Mouse (Mus musculus) heart, postnatal 25 days (tissue): Measurements from ENCODE around the gene Tctn1. TPM values are rescaled to one million over a fixed set of nuclear protein-coding genes. Genes with fewer than 3 reads are reported as not detected.

ENCODE experiments used
- DNase-seq: peaks from one replicate; pipeline ENCODE4 v3.0.0; 2022; ENCODE audit warnings: low spot score
- intact Hi-C: fragments of 180-260 bp; cut with DNase I; formaldehyde crosslinking; loops from one replicate; pipeline ENCODE4 v1.15.1; 2025
- total RNA-seq, 2 experiments: library from RNA; stranded (reverse); gene quantifications; 2 replicates each; pipeline ENCODE4 v1.2.3; 2021

Tctn1 gene
- total RNA-seq, 2 experiments from 2014 or later: 3.5 to 4.7 TPM

- intact Hi-C loops: loop anchor here (5.0 kb wide), 1 partner anchor 35 kb away; no protein-coding TSS in a partner anchor
- DNase-seq: no peak
Measured at GRCm38 (mm10) chr5:122287026-122287425, 22.8 kb upstream of the Tctn1 start.

GRCm38 (mm10) chr5:122286191-122286590 is 21.9 kb upstream of the Tctn1 start:
- intact Hi-C loops: loop anchor here (5.0 kb wide), 1 partner anchor 36 kb away; no protein-coding TSS in a partner anchor

GRCm38 (mm10) chr5:122285767-122286150 is 21.5 kb upstream of the Tctn1 start:
- intact Hi-C loops: loop anchor here (5.0 kb wide), 1 partner anchor 37 kb away; no protein-coding TSS in a partner anchor
- no peak for DNase-seq

More at GRCm38 (mm10) chr5:122286191-122286590, 21.9 kb upstream of the Tctn1 start:
- DNase-seq: no peak

- intact Hi-C loops: loop anchor here (5.0 kb wide), 1 partner anchor 37 kb away; no protein-coding TSS in a partner anchor
- no peak for DNase-seq
Measured at GRCm38 (mm10) chr5:122285029-122285766, 20.9 kb upstream of the Tctn1 start.

DNA sequence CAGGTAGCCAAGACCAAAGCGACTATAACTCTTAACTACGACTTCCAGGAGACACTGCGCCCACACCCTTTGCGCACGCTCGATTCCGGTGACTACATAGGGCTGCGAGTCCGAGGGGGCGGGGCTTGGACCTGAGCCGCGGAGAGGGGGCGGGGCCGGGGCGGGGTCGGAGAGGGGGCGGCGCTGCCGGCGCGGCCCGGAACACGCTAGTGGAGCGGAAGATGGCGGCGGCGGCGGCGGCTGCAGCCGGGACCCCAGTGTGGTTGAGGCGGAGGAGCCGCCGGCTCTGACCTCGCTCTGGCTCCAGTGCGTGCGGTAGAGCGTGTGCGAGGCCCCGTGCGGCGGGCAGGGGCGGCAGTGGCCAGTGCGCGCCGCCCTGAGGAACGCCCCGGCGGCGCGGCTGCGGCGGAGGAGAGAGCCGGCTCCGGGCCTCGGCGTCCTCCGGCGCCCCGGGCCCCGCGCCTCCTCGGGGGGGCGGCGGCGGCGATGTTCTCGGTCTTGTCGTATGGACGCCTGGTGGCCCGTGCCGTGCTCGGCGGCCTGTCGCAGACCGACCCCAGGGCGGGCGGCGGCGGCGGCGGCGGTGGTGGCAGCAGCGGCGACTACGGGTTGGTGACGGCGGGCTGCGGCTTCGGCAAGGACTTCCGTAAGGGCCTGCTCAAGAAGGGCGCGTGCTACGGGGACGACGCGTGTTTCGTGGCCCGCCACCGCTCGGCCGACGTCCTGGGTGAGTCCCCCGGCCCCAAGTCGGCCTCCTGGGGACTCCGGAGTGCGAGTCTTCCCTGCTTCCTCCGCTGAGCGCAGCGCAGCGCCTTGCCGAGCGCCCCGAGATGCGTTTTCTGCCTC is 20.1 kb upstream of the Tctn1 start, which contains the start of gene Pptc7:
Gene Pptc7 (plus strand): TSS at position 183 of the 846 bp plus-strand sequence.
- intact Hi-C loops: loop anchor here (5.0 kb wide), 1 partner anchor 38 kb away; no protein-coding TSS in a partner anchor
- DNase-seq: peak; percentile 79

DNA sequence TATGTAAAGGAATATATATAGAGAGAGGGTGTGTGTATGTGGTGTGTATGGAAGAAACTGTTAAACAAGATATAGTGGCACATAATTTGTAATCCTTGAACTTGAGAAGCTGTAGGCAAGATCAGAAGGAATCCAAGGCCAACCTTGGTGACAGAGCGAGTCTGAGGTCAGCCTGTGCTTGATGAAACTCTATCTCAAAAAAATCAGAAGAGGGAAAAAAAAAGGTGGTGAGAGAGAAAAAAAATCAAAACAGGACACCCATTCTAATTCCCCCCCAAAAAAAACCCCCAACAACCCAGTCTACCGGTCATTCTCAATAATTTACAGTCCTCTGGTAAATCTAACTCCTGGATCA is 19.5 kb upstream of the Tctn1 start:
- no peak for DNase-seq
- intact Hi-C loops: no loop called here

GRCm38 (mm10) chr5:122280827-122281462 is 16.7 kb upstream of the Tctn1 start:
- no peak for DNase-seq
- intact Hi-C loops: no loop called here

GRCm38 (mm10) chr5:122280422-122280826 is 16.2 kb upstream of the Tctn1 start:
- intact Hi-C loops: no loop called here
- no peak for DNase-seq

- intact Hi-C loops: no loop called here
- no peak for DNase-seq
Measured at GRCm38 (mm10) chr5:122279799-122280421, 15.7 kb upstream of the Tctn1 start.

- no peak for DNase-seq
- intact Hi-C loops: no loop called here
Measured at GRCm38 (mm10) chr5:122278946-122279345, 14.7 kb upstream of the Tctn1 start.

DNA sequence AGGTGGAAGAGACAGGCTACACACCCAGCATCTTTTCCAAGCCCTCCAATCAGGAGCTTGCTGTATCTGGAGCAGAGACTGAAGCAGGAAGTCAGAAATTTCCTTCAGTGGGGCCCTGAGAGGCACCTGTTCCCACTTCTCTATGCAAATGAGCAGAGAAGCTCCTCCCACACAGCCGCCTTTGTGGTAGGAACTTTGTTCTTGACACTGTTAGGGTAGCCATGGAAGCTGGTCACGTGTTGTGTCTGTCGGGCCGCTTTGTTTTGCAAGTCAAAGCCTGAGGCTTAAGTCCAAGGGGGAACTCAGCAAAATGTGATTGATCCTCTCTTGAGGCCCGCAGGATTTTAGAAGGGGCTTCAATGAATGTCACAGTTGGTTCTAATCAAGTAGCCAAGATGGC is 10.5 kb upstream of the Tctn1 start:
- DNase-seq: no peak
- intact Hi-C loops: no loop called here

GRCm38 (mm10) chr5:122272821-122273220 is 8.6 kb upstream of the Tctn1 start:
- DNase-seq: no peak
- intact Hi-C loops: no loop called here

DNA sequence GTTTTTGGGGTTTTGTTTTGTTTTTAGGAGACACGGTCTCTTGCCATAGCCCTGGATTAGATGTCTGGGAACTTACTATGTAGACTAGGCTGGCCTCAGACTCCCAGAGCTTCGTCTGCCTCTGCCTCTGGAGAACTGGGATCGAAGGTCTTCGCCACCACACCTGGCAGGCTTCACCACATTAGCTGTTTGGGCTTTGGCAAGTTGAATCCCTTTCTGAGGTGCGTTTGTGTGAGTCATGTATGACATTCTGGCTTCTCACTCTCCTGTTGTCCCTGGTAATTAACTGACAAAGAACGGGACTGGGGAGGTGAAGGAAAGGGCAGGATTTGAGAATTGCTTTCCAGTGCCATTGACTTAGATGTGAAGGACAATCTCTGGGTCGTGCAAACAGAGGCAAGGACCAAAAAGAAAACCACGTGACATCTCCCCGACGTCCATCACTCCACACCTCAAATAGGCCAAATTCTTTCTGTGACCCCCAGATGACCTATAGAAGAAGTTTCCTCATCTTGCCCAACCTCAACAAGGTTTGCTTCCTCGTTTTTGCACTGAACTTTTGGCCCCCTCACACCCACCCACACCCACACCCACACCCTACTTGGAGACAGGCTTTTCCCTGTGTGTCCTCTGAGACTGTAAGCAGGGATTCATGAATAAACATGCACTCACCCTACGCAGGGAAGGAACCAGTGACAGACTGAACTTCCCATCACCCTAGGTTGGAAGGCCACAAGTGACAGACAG is 4.8 kb upstream of the Tctn1 start:
- no peak for DNase-seq
- intact Hi-C loops: loop anchor here (1.0 to 10.0 kb wide), 3 partner anchors 75 to 356 kb away; partner anchors contain the start of gene Arpc3

- DNase-seq: no peak
- intact Hi-C loops: loop anchor here (1.0 to 10.0 kb wide), 3 partner anchors 76 to 357 kb away; partner anchors contain the start of gene Arpc3
Measured at GRCm38 (mm10) chr5:122267899-122268298, 3.6 kb upstream of the Tctn1 start.

DNA sequence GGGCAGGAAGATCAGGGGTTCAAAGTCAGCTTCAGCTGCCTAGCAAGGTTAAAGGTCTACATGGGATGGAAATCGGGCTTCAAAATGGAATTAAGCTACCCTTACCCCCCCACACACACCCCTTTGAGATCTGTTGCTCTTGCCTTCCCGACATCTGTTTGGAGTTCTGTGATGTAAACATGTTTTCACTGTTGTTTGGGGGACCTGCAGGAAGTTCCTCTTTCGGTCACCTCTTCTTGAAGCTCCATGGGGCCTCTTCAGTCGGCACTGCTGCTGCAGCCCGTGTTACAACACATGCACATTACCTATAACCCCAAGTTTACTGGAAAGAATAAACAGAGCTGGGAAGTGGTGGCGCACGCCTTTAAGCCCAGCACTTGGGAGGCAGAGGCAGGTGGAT is 2.9 kb upstream of the Tctn1 start:
- DNase-seq: no peak
- intact Hi-C loops: loop anchor here (5.0 to 10.0 kb wide), 2 partner anchors 125 to 358 kb away; partner anchors contain the start of gene Arpc3

- intact Hi-C loops: loop anchor here (5.0 to 10.0 kb wide), 2 partner anchors 126 to 359 kb away; partner anchors contain the start of gene Arpc3
- DNase-seq: no peak
Measured at GRCm38 (mm10) chr5:122265942-122266341, 1.7 kb upstream of the Tctn1 start.

DNA sequence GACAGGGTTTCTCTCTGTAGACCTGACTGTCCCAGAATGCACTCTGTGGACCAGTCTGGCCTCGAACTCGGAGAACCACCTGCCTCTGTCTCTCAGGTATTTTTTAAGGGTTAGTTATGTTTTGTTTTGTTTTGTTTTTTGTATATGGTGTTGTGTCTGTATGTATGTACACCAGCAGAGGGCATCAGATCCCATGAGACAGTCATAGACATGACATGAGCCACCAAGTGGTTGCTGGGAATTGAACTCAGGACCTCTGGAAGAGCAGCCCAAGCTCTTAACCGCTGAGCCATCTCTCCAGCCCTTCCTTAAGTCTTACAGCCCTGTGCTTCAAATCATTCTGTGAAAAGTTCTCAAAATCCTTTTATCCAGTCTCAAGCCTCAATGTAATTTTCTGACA is 927 bp upstream of the Tctn1 start:
- DNase-seq: no peak
- intact Hi-C loops: loop anchor here (5.0 to 10.0 kb wide), 2 partner anchors 127 to 360 kb away; partner anchors contain the start of gene Arpc3

- DNase-seq: no peak
- intact Hi-C loops: loop anchor here (5.0 to 10.0 kb wide), 2 partner anchors 130 to 363 kb away; no protein-coding TSS in a partner anchor
Measured at GRCm38 (mm10) chr5:122262104-122262503, 2.2 kb downstream of the Tctn1 start.
